Mouse (Mus musculus) heart, postnatal 0 days (tissue): Measurements from ENCODE around the gene Dld.

Experiments
- CTCF ChIP-seq: IDR thresholded peaks from 2 replicates; pipeline ENCODE4 v1.5.1; 2016; ENCODE audit warnings: antibody characterized with exemption, control low read depth, low read depth
- EP300 ChIP-seq: IDR thresholded peaks from 2 replicates; pipeline ENCODE4 v1.6.1; 2016; ENCODE audit warnings: antibody characterized with exemption, low read depth

GRCm38 (mm10) chr12:31302766-31303511, 48.3 kb downstream of the Dld start:
- TF ChIP-seq EP300 (no peak), CTCF (no peak)
